Mouse (Mus musculus) induced T-regulatory cell, adult 2 months (primary cell): ENCODE results near the gene Ift172.
"Not testable (repeated sequence)": the region's sequence is repeated elsewhere in the genome, so short reads cannot be mapped to it uniquely, and the experiment has no call there.

Experiments
- DNase-seq: peaks from one replicate; pipeline ENCODE4 v3.0.0-alpha.2; 2012; ENCODE audit warnings: low read depth

The Ift172 gene

GRCm38 (mm10) chr5:31216554-31216953, 74.4 kb downstream of the Ift172 start:
- DNase-seq, result not testable (repeated sequence)

- no peak for DNase-seq
Measured at GRCm38 (mm10) chr5:31204421-31204820, 86.5 kb downstream of the Ift172 start.

GRCm38 (mm10) chr5:31203866-31204265, 87.0 kb downstream of the Ift172 start:
- no peak for DNase-seq
